Mouse (Mus musculus) heart, embryonic 14.5 days (tissue): ENCODE data around the gene Sdk1. TPM values are rescaled to one million over a fixed set of nuclear protein-coding genes. Genes with fewer than 3 reads are reported as not detected.
A peak's percentile ranks its signal among the peaks of the same experiment; 100 is the strongest.

ENCODE experiments used
- ATAC-seq: fragments of 200-750 bp; cut with Nextera tagmentation; 2 replicates; pipeline ENCODE4 v1.8.0; 2017; ENCODE audit warnings: low read depth, moderate TSS enrichment; ENCODE audit not compliant: insufficient number of reproducible peaks, insufficient read depth, low FRiP score
- H3K27ac ChIP-seq, 2 experiments: fragments of 200-500 bp in 1 of 2; fragments of 300-500 bp in 1 of 2; sonication (generic) in 1 of 2; replicated peaks in 1 of 2; 2 replicates each; pipeline ENCODE4 v1.5.1; 2012 to 2014; ENCODE audit warnings: low read depth in 2 of 2, low read length in 2 of 2, control low read depth in 1 of 2, mild to moderate bottlenecking in 1 of 2, mixed read lengths in 1 of 2; ENCODE audit not compliant: control insufficient read depth in 1 of 2, insufficient read depth in 1 of 2
- H3K27me3 ChIP-seq: fragments of 300-500 bp; sonication (generic); 2 replicates; pipeline ENCODE4 v1.6.1; 2014; ENCODE audit warnings: mild to moderate bottlenecking, low read length, control low read depth; ENCODE audit not compliant: control insufficient read depth, insufficient read depth
- H3K36me3 ChIP-seq: fragments of 300-500 bp; sonication (generic); 2 replicates; pipeline ENCODE4 v1.6.1; 2014; ENCODE audit warnings: mild to moderate bottlenecking, control low read depth, low read length, mixed read lengths; ENCODE audit not compliant: control insufficient read depth, insufficient read depth
- H3K4me1 ChIP-seq, 2 experiments: fragments of 200-500 bp in 1 of 2; fragments of 300-500 bp in 1 of 2; sonication (generic) in 1 of 2; 2 replicates each; pipeline ENCODE4 v1.6.1; 2012 to 2014; ENCODE audit warnings: low read length in 2 of 2, control low read depth in 1 of 2, mixed read lengths in 1 of 2; ENCODE audit not compliant: control insufficient read depth in 2 of 2, insufficient read depth in 2 of 2
- H3K4me2 ChIP-seq: fragments of 300-500 bp; sonication (generic); 2 replicates; pipeline ENCODE4 v1.6.1; 2014; ENCODE audit warnings: mild to moderate bottlenecking, low read length
- H3K4me3 ChIP-seq, 2 experiments: fragments of 200-500 bp in 1 of 2; fragments of 300-500 bp in 1 of 2; sonication (generic) in 1 of 2; 2 replicates each; pipeline ENCODE4 v1.5.1; 2012 to 2014; ENCODE audit warnings: low read length in 2 of 2, mild to moderate bottlenecking in 2 of 2, control low read depth in 1 of 2, low read depth in 1 of 2, moderate library complexity in 1 of 2; ENCODE audit not compliant: control insufficient read depth in 1 of 2, insufficient read depth in 1 of 2
- H3K9ac ChIP-seq: fragments of 300-500 bp; sonication (generic); 2 replicates; pipeline ENCODE4 v1.6.1; 2014; ENCODE audit warnings: mild to moderate bottlenecking, low read length
- H3K9me3 ChIP-seq: fragments of 300-500 bp; sonication (generic); 2 replicates; pipeline ENCODE4 v1.6.1; 2016; ENCODE audit warnings: low read length, control low read depth; ENCODE audit not compliant: control insufficient read depth
- WGBS: fragments of 180-500 bp; shearing (Covaris S2); extraction: QIAGEN DNeasy Blood & Tissue Kit; methylation state at CpG from one replicate; pipeline ENCODE4 v1.1.7; 2014; 5-methylcytosine and 5-hydroxymethylcytosine counted together
- polyA plus RNA-seq: library from polyadenylated mRNA; unstranded; fragments of >200 nt; fragmentation: Nextera tagmentation; extraction: Ambion mirVana; gene quantifications from 2 replicates; pipeline ENCODE4 v1.2.1, GENCODE M21; 2014

Gene Sdk1
- polyA plus RNA-seq, 1 experiment from 2014 or later: 2.5 TPM

DNA sequence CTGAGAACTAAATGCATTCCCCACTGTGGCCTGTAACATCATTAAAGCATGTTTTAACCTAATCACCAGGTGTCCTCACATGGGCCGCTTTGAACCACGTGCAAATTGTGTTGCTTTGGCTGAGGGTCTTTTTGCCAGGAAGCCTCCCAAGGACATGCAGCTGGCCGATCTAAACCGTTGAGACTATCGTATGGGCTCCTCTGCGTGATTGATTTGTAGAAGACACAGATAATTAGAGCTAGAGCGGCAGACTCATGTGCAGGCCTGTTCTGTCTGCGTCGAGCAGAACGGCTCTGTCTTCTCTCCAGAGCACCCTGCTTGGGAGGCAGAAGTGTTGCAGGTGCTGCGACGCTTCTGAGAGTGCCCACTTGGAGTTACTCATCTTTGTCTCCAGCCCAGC is 453.6 kb downstream of the Sdk1 start:
- ATAC-seq: no peak
- Histone ChIP-seq H3K27me3 (no peaks in the 10 kb centered on the region), H3K4me1 (peaks cover 23 to 33% of the 10 kb centered on the region in 2 experiments), H3K4me3 (no peak overlapping the region), H3K27ac (no peak overlapping the region), H3K4me2 (no peak overlapping the region), H3K36me3 (no peaks in the 10 kb centered on the region), H3K9ac (no peak overlapping the region), H3K9me3 (no peaks in the 10 kb centered on the region)
- 60% methylated on average over 12 of the region's 12 CpGs for WGBS

DNA sequence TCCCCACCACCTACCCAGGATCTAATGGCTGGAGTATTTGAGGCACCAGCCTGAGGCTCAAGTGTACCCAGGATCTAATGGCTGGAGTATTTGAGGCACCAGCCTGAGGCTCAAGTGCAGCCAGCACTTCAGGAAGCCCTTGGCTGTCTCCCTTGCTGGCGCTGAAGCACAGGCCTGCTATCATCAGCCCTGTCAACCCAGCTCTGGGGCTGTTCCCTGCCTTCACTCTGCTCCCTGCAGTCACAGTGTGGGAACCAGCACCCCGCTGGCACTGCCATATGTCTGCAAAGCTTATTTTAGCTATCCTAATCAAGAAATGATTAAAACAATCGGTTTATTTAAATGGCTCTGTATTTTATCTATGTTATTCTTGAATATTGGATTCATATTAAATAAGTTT is 457.1 kb downstream of the Sdk1 start:
- Histone ChIP-seq H3K9me3 (no peaks in the 10 kb centered on the region), H3K4me2 (no peak overlapping the region), H3K4me3 (no peak overlapping the region), H3K27me3 (no peaks in the 10 kb centered on the region), H3K4me1 (peaks cover 10 to 11% of the 10 kb centered on the region in 2 experiments), H3K9ac (no peak overlapping the region), H3K27ac (peak overlapping the region in 1 of 2 experiments; percentile 53; a peak in 1 of 4 replicates), H3K36me3 (no peaks in the 10 kb centered on the region)
- WGBS: 19% methylated on average over 3 of the region's 3 CpGs
- ATAC-seq: peak; percentile 44; the same call in 1 of the 2 replicates

DNA sequence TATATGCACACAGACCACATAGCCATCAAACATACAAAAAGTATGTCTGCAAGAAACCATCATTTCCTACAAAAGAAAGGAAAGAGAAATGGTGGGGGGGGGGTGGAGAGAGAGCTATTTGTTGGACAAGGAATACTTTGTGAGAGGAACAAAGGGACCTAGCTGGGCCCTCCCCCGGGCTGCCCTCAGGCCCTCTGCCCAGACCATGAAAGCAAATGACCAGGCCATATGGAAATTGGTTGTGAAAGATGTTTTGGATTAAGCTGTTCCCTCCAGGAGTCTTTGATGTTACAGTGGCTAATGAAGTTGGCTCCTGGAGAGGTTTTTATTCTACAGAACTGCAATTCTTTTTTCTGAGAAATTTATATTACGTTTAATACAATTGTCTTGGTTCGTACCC is 479.5 kb downstream of the Sdk1 start:
- WGBS: 85% methylated on average over 3 of the region's 3 CpGs

DNA sequence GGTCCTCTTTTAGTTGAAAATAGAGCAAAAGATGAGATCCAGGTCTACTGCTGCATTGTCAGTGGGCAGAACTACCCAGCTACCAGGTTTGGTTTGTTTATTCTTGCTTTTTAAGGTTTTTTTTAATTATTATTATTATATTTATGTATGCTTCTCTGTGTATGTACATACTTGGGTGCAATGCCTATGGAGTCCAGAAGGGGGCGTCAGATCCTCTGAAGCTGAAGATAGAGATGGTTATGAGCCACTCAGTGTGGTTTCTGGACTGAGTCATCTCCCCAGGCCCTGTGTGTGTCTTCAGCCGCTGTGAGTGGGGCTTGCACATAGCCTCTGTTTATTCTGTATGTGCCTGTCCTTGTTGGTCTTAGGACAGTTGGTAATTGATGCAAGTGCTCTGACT is 486.7 kb downstream of the Sdk1 start:
- H3K9me3 ChIP-seq: no peaks in the 10 kb centered on the region
- H3K4me3 ChIP-seq: no peak overlapping the region
- no peaks in the 10 kb centered on the region for H3K36me3 ChIP-seq
- WGBS: 57% methylated on average over 2 of the region's 2 CpGs
- ATAC-seq: no peak
- H3K27me3 ChIP-seq: no peaks in the 10 kb centered on the region
- H3K4me1 ChIP-seq: no peaks in the 10 kb centered on the region
- H3K9ac ChIP-seq: no peak overlapping the region
- H3K4me2 ChIP-seq: no peak overlapping the region
- no peak overlapping the region for H3K27ac ChIP-seq

More for the DNA sequence above, 479.5 kb downstream of the Sdk1 start:
- Histone ChIP-seq H3K4me2 (no peak overlapping the region), H3K4me3 (no peak overlapping the region), H3K4me1 (no peaks in the 10 kb centered on the region), H3K9ac (no peak overlapping the region), H3K27ac (no peak overlapping the region), H3K36me3 (no peaks in the 10 kb centered on the region), H3K27me3 (no peaks in the 10 kb centered on the region), H3K9me3 (no peaks in the 10 kb centered on the region)
- ATAC-seq: no peak

DNA sequence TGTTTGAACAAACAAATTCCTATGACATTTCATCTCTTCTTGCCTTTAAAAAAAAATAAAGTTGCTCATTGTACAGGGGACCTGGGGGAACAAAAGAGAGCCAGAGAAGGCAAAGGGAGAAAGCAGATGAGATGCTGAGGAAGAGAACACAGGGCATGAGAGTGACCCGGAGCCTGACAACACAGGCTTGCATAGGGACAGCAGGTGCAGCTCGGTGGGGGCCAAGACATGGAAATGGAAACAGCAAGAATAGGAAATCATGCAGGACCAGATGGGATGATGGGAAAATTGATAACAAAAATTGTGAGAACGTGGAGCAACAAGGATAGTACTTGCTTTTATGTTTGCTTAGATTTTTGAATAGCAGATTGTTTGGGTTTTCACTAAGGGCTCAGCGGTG is 488.7 kb downstream of the Sdk1 start:
- no peak overlapping the region for H3K4me3 ChIP-seq
- no peaks in the 10 kb centered on the region for H3K36me3 ChIP-seq
- no peaks in the 10 kb centered on the region for H3K4me1 ChIP-seq
- H3K9ac ChIP-seq: no peak overlapping the region
- no peak overlapping the region for H3K27ac ChIP-seq
- H3K9me3 ChIP-seq: no peaks in the 10 kb centered on the region
- H3K4me2 ChIP-seq: no peak overlapping the region
- ATAC-seq: no peak
- WGBS: 79% methylated on average over 4 of the region's 4 CpGs
- H3K27me3 ChIP-seq: no peaks in the 10 kb centered on the region

DNA sequence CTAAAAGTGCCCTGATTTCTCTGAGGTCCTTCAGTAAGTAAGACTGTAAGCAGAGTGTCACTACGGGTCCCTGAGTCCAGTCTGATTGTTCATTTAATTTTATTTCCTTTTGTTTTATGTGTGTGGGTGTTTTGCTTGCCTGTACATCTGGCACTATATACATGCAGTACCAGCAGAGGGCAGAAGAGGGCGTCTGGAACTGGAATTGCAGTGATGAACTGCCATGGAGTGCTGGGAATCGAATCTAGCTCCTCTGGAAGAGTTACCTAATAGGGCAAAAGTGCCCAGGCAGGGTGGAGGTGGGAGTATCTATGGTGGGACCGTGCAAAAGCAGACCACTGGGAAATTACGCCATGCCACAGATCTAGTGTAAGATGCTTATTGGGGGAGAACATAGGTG is 497.4 kb downstream of the Sdk1 start:
- Histone ChIP-seq H3K9ac (no peak overlapping the region), H3K27me3 (no peaks in the 10 kb centered on the region), H3K36me3 (no peaks in the 10 kb centered on the region), H3K27ac (no peak overlapping the region), H3K4me3 (no peak overlapping the region), H3K9me3 (peaks cover 3% of the 10 kb centered on the region), H3K4me2 (no peak overlapping the region), H3K4me1 (peaks cover 0 to 6% of the 10 kb centered on the region in 2 experiments; a peak in 1 of 4 replicates)
- no peak for ATAC-seq
- 76% methylated on average over 5 of the region's 5 CpGs for WGBS

DNA sequence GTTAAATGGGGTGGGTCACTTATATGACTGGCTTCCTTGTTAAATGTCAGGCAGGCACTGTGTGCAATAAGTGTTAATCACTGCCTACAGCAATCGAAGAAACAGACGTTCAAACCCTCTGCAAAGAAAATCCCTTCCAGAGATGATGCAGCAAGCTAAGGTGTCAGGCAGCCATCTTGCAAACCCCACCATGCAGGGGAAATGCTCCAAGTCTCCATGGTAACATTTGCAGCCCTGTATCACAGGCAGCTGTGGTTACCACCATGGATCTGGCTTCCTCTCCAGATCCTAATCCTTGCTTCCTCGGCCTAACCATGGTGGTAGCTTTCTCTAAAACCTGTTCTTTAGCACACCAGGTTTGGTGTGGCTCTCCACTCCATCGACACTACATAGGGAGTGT is 507.5 kb downstream of the Sdk1 start:
- Histone ChIP-seq H3K4me3 (no peak overlapping the region), H3K9me3 (no peaks in the 10 kb centered on the region), H3K9ac (no peak overlapping the region), H3K4me1 (0 out of 4 replicates have a peak, but pooled peaks cover 0 to under 1% of the 10 kb centered on the region in 2 experiments), H3K4me2 (no peak overlapping the region), H3K36me3 (no peaks in the 10 kb centered on the region), H3K27ac (no peak overlapping the region), H3K27me3 (no peaks in the 10 kb centered on the region)
- ATAC-seq: no peak
- 84% methylated on average over 4 of the region's 4 CpGs for WGBS

DNA sequence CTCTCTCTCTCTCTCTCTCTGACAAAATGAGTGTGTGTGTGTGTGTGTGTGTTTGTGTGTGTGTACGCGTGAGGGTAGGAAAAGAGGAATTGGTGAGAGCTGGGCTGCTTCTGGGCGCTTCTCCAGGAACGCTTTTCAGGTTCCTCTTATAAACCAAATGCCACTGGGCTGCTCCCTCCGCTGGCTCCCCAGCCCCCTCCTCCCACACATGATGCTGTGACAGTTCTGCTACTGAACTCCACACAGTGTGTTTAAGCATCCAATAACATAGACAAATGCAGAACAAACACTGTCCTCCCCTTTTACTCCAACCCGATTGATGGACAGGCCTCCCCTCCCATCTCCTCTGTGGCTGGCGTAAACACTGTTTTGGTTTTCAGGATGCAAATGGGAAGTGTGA is 513.0 kb downstream of the Sdk1 start:
- ATAC-seq: no peak
- Histone ChIP-seq H3K9ac (no peak overlapping the region), H3K27ac (no peak overlapping the region; a peak in 2 of 4 replicates), H3K36me3 (no peaks in the 10 kb centered on the region), H3K4me2 (no peak overlapping the region), H3K9me3 (no peaks in the 10 kb centered on the region), H3K27me3 (no peaks in the 10 kb centered on the region), H3K4me1 (peaks cover 16 to 28% of the 10 kb centered on the region in 2 experiments), H3K4me3 (no peak overlapping the region)
- 19% methylated on average over 7 of the region's 7 CpGs for WGBS
